Mouse (Mus musculus) forebrain, embryonic 14.5 days (tissue): ENCODE measurements around the gene Arpc5l. TPM values are rescaled to one million over a fixed set of nuclear protein-coding genes. Genes with fewer than 3 reads are reported as not detected.
A peak's percentile ranks its signal among the peaks of the same experiment; 100 is the strongest.

ENCODE experiments used
- ATAC-seq: fragments of 200-750 bp; cut with Nextera tagmentation; 2 replicates; pipeline ENCODE4 v1.8.0; 2017; ENCODE audit warnings: mild to moderate bottlenecking, moderate library complexity
- DNase-seq: peaks from one replicate; pipeline ENCODE4 v3.0.0-alpha.2; 2015; ENCODE audit warnings: low spot score
- H3K27ac ChIP-seq: fragments of 300-500 bp; sonication (generic); 2 replicates; pipeline ENCODE4 v1.5.1; 2014; ENCODE audit warnings: low read depth, mild to moderate bottlenecking, control low read depth, low read length, moderate library complexity
- H3K27me3 ChIP-seq: fragments of 300-500 bp; sonication (generic); replicated peaks from 2 replicates; pipeline ENCODE4 v1.6.1; 2014; ENCODE audit warnings: low read length, control low read depth, mixed read lengths; ENCODE audit not compliant: control insufficient read depth, insufficient read depth
- H3K36me3 ChIP-seq: fragments of 300-500 bp; sonication (generic); 2 replicates; pipeline ENCODE4 v1.6.1; 2014; ENCODE audit warnings: low read length, control low read depth; ENCODE audit not compliant: control insufficient read depth, insufficient read depth
- H3K4me1 ChIP-seq: fragments of 300-500 bp; sonication (generic); 2 replicates; pipeline ENCODE4 v1.6.1; 2014; ENCODE audit warnings: antibody characterized with exemption, low read length, control low read depth; ENCODE audit not compliant: control insufficient read depth, insufficient read depth
- H3K4me2 ChIP-seq: fragments of 300-500 bp; sonication (generic); 2 replicates; pipeline ENCODE4 v1.6.1; 2014; ENCODE audit warnings: mild to moderate bottlenecking, control low read depth, low read length
- H3K4me3 ChIP-seq: fragments of 300-500 bp; sonication (generic); 2 replicates; pipeline ENCODE4 v1.5.1; 2014; ENCODE audit warnings: low read depth, low read length, control low read depth
- H3K9ac ChIP-seq: fragments of 300-500 bp; sonication (generic); 2 replicates; pipeline ENCODE4 v1.6.1; 2014; ENCODE audit warnings: mild to moderate bottlenecking, low read length, control low read depth, moderate library complexity
- H3K9me3 ChIP-seq: fragments of 300-500 bp; sonication (generic); replicated peaks from 2 replicates; pipeline ENCODE4 v1.6.1; 2016; ENCODE audit warnings: low read length, control low read depth, mixed read lengths; ENCODE audit not compliant: control insufficient read depth
- WGBS: fragments of 180-500 bp; shearing (Covaris S2); extraction: QIAGEN DNeasy Blood & Tissue Kit; methylation state at CpG from one replicate; pipeline ENCODE4 v1.1.7; 2014; 5-methylcytosine and 5-hydroxymethylcytosine counted together
- polyA plus RNA-seq: library from polyadenylated mRNA; unstranded; fragments of >200 nt; fragmentation: Nextera tagmentation; extraction: Ambion mirVana; gene quantifications from 2 replicates; pipeline ENCODE4 v1.2.1, GENCODE M21; 2014

Arpc5l gene
- polyA plus RNA-seq, 1 experiment from 2014 or later, result 144 TPM

DNA sequence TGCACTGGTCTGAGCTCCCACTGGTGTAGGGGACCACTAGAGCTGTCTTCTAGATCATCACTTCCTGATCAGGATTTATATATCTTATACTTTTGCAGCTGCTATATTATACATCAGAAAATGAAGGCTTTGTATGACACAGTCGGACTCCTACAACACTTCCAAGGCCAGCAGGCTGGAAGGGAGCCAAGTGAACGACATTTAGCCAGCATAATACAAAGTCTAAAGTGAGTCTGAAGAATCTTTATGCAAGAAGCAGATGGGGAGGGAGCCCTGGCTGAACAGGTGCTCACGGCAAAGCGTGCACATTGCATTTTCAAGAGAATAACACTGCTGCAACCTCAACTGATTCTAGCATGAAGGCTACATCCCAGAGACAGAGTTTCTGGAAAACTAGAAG is 12.7 kb upstream of the Arpc5l start:
- ATAC-seq (no peak), DNase-seq (no peak)
- H3K27ac ChIP-seq, result no peak overlapping the region
- no peak overlapping the region for H3K9ac ChIP-seq
- H3K4me2 ChIP-seq, result no peak overlapping the region
- H3K9me3 ChIP-seq, result no peaks in the 10 kb centered on the region
- no peaks in the 10 kb centered on the region for H3K36me3 ChIP-seq
- no peaks in the 10 kb centered on the region for H3K27me3 ChIP-seq
- H3K4me3 ChIP-seq, result no peak overlapping the region
- peaks cover 3% of the 10 kb centered on the region; the same call in 1 of the 2 replicates for H3K4me1 ChIP-seq
- whole genome bisulfite sequencing, result 44% methylated on average over 4 of the region's 4 CpGs

DNA sequence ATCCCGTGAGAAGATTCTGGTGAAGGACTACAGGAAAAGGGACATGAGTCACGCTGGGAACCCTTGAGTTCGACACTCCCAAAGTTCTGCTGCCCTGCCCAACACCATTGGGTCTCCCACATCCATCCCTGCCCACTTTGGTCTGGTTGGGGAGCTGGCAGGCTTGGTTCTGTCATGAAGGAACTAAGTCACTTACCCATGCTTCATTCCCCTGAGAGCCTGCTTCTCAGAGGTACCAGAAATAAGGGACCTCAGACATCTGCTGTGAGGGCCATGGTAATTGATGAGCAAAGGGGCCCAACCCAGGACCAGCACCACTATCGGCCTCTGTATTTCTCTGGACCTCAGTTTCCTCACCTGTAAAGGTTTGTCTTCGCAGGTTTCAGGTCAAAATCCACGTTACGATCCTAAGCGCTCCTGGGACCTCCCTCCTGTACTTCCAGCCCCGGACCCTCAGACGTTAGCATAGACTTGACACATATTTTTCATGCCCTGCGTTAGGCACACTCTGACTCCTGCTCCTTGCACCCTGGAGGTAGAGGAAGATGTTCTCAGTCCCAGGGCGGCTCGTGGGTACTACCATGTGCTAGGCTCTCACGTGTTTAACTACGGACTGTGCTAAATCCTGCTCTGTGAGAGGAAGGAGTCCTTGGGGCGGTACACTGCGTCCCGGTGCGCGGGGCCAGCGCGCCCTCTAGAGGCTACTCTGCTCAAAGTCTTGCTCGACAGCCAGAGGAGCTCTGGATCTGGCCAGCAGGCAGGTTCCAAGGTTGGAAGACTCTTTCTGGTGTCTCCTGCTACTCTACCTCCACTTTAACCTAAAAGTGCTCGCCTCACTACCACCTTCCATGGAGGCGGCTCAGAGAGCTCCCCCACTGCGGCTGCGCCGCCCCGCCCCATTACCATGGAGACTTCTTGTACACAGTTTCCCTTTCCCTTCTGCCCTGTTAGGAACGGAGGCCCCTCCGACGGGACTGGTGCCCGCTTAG is 7.5 kb upstream of the Arpc5l start, which contains the start of gene Wdr38:
Wdr38 (plus strand) TSS at position 91 of the 989 bp plus-strand sequence.
- peaks cover 34% of the 10 kb centered on the region for H3K36me3 ChIP-seq
- WGBS, result 16% methylated on average over 33 of the region's 33 CpGs
- no peaks in the 10 kb centered on the region for H3K27me3 ChIP-seq
- H3K9me3 ChIP-seq, result no peaks in the 10 kb centered on the region
- H3K4me1 ChIP-seq, result 0 out of 2 replicates have a peak, but pooled peaks cover 3% of the 10 kb centered on the region
- H3K4me3 ChIP-seq, result peak within 1 kb of the TSS; percentile 15
- H3K9ac ChIP-seq, result peak within 1 kb of the TSS; percentile 45
- DNase-seq (peak; percentile 90), ATAC-seq (peak; percentile 94)
- no peak within 1 kb of the TSS for H3K27ac ChIP-seq
- H3K4me2 ChIP-seq, result peak within 1 kb of the TSS; percentile 47

DNA sequence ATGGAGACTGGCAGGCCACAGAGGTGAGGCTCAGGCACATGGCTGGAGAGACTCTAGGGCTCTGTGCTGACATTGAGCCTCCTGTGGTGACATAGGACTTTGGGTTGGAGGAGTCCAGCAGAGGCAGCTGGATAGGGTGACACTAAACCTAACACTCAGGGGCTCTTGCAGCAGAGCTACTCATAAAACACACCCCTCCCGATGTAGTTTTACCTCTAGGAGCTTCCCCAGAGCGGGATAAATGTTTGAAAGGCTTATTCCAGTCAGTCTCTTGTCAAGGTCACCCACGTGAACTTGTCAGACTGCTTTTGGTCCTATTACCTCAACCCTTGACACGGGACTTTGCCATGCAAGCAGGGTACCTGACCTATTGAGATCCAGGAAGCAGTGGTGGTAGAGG is 5.8 kb upstream of the Arpc5l start:
- peaks cover 16% of the 10 kb centered on the region for H3K4me1 ChIP-seq
- 60% methylated on average over 4 of the region's 4 CpGs for WGBS
- H3K4me2 ChIP-seq, result no peak overlapping the region
- H3K9me3 ChIP-seq, result no peaks in the 10 kb centered on the region
- no peak overlapping the region for H3K4me3 ChIP-seq
- ATAC-seq, result no peak
- no peaks in the 10 kb centered on the region for H3K27me3 ChIP-seq
- no peak for DNase-seq
- no peak overlapping the region for H3K9ac ChIP-seq
- H3K27ac ChIP-seq, result no peak overlapping the region
- peaks cover 46% of the 10 kb centered on the region for H3K36me3 ChIP-seq

DNA sequence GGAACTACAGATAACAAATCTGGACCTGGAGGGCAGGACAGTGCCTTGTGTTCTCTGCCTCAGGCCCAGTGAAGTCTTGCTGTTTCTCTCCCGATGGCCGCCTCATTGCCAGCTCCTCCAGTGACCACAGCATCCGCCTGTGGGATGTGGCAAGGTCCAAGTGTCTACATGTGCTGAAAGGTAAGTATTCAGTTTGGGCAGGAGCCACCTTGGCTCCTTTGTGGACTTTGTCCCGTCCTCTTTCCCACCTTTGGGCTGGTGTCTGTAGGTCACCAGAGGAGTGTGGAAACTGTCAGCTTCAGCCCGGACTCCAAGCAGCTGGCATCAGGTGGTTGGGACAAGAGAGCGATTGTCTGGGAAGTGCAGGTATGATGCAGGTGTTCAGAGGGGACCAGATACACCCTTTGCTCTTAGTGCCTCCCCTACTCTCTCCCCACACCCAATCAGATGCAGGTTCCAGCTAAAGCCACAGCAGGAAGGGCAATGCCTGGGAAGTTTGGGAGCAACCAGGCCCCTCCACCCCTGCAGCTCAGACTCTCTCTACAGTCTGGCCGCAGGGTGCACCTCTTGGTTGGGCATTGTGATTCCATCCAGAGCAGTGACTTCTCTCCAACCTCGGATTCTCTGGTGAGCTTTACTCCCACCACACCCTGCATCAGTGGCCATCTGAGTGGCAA is 5.1 kb upstream of the Arpc5l start:
- ATAC-seq (no peak), DNase-seq (no peak)
- Histone ChIP-seq H3K4me3 (no peak overlapping the region), H3K9ac (no peak overlapping the region), H3K36me3 (peaks cover 46% of the 10 kb centered on the region), H3K4me2 (no peak overlapping the region), H3K27ac (no peak overlapping the region), H3K27me3 (no peaks in the 10 kb centered on the region), H3K4me1 (peaks cover 16% of the 10 kb centered on the region), H3K9me3 (no peaks in the 10 kb centered on the region)
- 65% methylated on average over 8 of the region's 8 CpGs for WGBS

DNA sequence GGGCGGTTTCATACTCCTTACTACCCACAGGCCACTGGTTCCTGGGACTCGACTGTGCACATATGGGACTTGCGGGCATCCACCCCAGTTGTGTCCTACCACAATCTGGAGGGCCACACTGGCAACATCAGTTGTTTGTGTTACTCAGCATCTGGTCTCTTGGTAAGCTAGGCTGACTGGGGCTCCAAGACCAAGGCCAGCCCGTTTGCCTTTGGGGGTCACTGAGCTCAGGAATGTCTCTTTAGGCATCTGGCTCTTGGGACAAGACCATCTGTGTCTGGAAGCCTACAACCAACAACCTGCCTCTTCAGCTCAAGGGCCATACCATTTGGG is 4.6 kb upstream of the Arpc5l start:
- no peak overlapping the region for H3K9ac ChIP-seq
- DNase-seq, result no peak
- no peak overlapping the region for H3K4me3 ChIP-seq
- H3K36me3 ChIP-seq, result peaks cover 46% of the 10 kb centered on the region
- ATAC-seq, result no peak
- H3K9me3 ChIP-seq, result no peaks in the 10 kb centered on the region
- H3K4me1 ChIP-seq, result peaks cover 16% of the 10 kb centered on the region
- no peak overlapping the region for H3K4me2 ChIP-seq
- 81% methylated on average over 4 of the region's 4 CpGs for WGBS
- no peak overlapping the region for H3K27ac ChIP-seq
- no peaks in the 10 kb centered on the region for H3K27me3 ChIP-seq

DNA sequence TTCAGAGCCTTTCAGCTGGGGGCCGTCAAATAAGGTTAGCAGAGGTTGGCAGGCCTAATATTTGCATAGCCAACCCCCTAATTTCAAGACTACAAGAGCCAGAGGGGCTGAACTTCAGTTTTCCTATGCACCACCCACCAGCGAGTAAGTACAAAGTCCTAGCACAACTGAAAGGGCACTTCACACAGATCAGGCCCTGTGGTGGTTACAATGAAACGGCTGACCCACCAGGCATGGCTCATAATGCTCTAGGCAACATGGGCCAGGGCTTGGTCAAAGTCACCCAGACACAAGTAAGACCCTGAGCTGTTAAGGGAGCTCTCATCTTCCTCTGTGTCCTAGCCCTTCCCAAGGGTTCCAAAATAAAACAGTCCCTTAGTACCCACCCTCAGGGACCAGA is 3.3 kb upstream of the Arpc5l start:
- H3K36me3 ChIP-seq, result peaks cover 46% of the 10 kb centered on the region
- DNase-seq, result no peak
- no peaks in the 10 kb centered on the region for H3K27me3 ChIP-seq
- no peak overlapping the region for H3K4me2 ChIP-seq
- H3K9me3 ChIP-seq, result no peaks in the 10 kb centered on the region
- no peak overlapping the region for H3K9ac ChIP-seq
- no peak overlapping the region for H3K27ac ChIP-seq
- WGBS, result 76% methylated on average over 3 of the region's 3 CpGs
- H3K4me1 ChIP-seq, result peaks cover 21% of the 10 kb centered on the region
- no peak overlapping the region for H3K4me3 ChIP-seq
- ATAC-seq, result no peak

DNA sequence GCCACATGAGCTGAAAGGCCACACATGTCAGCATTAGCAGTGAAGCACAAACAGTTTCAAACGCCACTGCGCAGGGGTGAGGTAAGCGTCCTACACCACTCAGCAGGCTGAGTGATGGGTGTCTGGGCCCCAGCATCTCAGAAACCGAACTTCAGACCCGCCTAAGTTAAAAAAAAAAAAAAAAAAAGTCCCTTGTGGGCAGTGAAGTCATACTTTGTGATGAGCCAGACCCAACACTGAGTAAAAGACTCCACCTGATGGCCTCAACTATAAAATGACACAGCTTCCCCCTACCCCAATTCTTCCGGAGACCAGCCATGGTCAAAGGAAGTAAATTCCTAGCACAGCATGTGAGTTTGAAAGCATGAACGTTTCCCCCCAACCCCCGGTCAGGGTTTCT is 2.0 kb upstream of the Arpc5l start:
- DNase-seq, result no peak
- 37% methylated on average over 8 of the region's 8 CpGs for WGBS
- ATAC-seq, result no peak
- peak overlapping the region; percentile 71 for H3K4me3 ChIP-seq
- H3K4me2 ChIP-seq, result peak overlapping the region; percentile 94
- H3K27me3 ChIP-seq, result no peaks in the 10 kb centered on the region
- peaks cover 46% of the 10 kb centered on the region for H3K36me3 ChIP-seq
- H3K27ac ChIP-seq, result no peak overlapping the region
- 0 out of 2 replicates have a peak overlapping the region, but pooled peaks have one; percentile 13 for H3K9ac ChIP-seq
- no peaks in the 10 kb centered on the region for H3K9me3 ChIP-seq
- H3K4me1 ChIP-seq, result peaks cover 22% of the 10 kb centered on the region

DNA sequence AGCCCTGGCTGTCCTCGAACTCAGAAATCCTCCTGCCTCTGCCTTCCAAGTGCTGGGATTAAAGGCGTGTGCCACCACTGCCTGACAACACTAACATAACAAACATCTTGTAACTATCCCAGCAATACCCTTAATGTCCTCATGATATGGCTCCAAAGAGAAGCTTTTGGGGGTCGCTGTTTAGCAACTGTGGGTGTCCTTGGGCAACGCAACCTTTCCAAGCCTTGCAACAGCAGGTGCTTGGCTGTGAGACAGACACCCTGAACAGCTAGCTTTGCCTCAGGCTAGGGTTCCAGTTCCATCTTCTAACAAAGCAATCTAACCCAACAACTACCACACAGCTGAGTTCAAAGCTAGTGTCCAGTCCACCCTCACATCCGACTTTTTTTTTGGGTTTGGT is 1.6 kb upstream of the Arpc5l start:
- peak overlapping the region; percentile 88; the same call in 1 of the 2 replicates for H3K9ac ChIP-seq
- H3K27ac ChIP-seq, result no peak overlapping the region
- DNase-seq (no peak), ATAC-seq (no peak)
- H3K4me2 ChIP-seq, result peak overlapping the region; percentile 94
- peak overlapping the region; percentile 71 for H3K4me3 ChIP-seq
- H3K36me3 ChIP-seq, result peaks cover 46% of the 10 kb centered on the region
- peaks cover 22% of the 10 kb centered on the region for H3K4me1 ChIP-seq
- WGBS, result 73% methylated on average over 5 of the region's 5 CpGs
- no peaks in the 10 kb centered on the region for H3K27me3 ChIP-seq
- H3K9me3 ChIP-seq, result no peaks in the 10 kb centered on the region
